Mouse (Mus musculus) bone marrow macrophage, adult 2 months (primary cell): ENCODE data around the gene Slc40a1. TPM values are rescaled to one million over a fixed set of nuclear protein-coding genes. Genes with fewer than 3 reads are reported as not detected.

Source experiments
- H3K27ac ChIP-seq: 2 replicates; pipeline ENCODE4 v1.5.1; 2012; ENCODE audit warnings: low read depth, low read length; ENCODE audit not compliant: insufficient read depth
- H3K4me1 ChIP-seq: 2 replicates; pipeline ENCODE4 v1.6.1; 2012; ENCODE audit warnings: low read length; ENCODE audit not compliant: control insufficient read depth, insufficient read depth
- H3K4me3 ChIP-seq: 2 replicates; pipeline ENCODE4 v1.5.1; 2012; ENCODE audit warnings: mild to moderate bottlenecking, low read length, moderate library complexity; ENCODE audit not compliant: insufficient read depth
- CTCF ChIP-seq: IDR thresholded peaks from 2 replicates; pipeline ENCODE4 v1.5.1; 2012; ENCODE audit warnings: low read depth, mild to moderate bottlenecking, low read length, moderate library complexity
- POLR2A ChIP-seq: IDR thresholded peaks from 2 replicates; pipeline ENCODE4 v1.6.1; 2012; ENCODE audit warnings: mild to moderate bottlenecking, low read depth, low read length, borderline replicate concordance
- polyA plus RNA-seq: library from polyadenylated mRNA; stranded (reverse); fragments of >200 nt; gene quantifications from 2 replicates; pipeline ENCODE4 v1.2.4, GENCODE M21; 2012; ENCODE audit not compliant: missing spikeins, insufficient read depth, insufficient read length

Slc40a1 gene
- polyA plus RNA-seq, 1 experiment: 35.5 TPM

DNA sequence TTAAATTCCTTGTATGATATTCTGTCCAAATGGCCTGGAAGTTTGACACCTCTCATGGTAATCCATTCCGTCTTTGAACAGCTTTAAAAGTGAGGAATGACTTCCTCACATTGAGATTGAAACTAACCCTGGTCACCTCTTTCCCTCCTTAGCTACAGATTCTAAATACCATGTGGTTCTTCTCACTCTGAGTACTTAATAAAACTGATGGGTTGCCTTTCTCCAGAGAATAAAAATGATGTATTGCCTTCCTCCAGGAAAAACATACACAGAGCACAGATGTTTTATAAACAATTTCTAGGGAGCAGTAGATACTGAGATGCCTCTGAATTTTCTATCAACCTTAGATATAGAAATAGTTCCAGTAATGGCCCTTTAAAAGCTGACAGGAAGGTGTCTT is 58.3 kb downstream of the Slc40a1 start:
- peaks cover 61% of the 10 kb centered on the region for H3K4me1 ChIP-seq
- no peak overlapping the region for H3K4me3 ChIP-seq
- TF ChIP-seq POLR2A (no peak), CTCF (no peak)
- H3K27ac ChIP-seq: peak overlapping the region; percentile 100

DNA sequence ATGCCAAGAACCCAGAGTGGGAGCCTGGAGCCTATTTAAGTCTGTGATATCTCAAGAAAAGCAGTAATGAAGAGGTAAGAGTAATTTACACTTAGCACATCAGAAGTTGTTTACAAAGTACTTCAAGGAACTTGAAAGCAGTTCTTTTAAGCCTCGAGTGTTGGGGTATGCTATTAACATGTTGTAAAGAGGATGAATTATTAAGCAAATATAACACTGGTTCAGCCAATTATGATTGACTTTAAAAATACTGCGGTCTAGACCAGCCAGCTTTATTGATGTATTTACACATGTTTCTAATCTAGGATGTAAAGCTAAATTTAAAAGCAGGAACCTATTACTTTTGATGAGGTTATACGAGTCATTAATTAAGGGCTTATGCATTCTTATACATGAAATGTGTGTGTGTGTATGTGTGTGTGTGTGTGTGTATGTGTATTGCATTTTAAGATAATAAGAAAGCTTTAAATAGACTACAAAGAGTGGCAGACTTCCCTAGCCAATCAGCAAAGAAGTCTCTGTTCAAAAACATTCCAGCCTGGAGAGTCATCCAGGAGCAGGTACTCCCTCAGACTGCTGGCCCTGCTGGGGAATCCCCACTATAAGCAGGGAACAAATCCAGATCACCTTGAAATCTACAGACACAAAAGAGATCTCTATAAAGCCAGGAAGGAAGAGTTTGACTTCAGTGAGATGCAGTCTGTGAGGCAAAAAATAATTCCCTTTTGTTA is 59.9 kb downstream of the Slc40a1 start:
- peaks cover 57% of the 10 kb centered on the region for H3K4me1 ChIP-seq
- H3K27ac ChIP-seq: peak overlapping the region; percentile 100
- TF ChIP-seq POLR2A (no peak), CTCF (no peak)
- no peak overlapping the region for H3K4me3 ChIP-seq

DNA sequence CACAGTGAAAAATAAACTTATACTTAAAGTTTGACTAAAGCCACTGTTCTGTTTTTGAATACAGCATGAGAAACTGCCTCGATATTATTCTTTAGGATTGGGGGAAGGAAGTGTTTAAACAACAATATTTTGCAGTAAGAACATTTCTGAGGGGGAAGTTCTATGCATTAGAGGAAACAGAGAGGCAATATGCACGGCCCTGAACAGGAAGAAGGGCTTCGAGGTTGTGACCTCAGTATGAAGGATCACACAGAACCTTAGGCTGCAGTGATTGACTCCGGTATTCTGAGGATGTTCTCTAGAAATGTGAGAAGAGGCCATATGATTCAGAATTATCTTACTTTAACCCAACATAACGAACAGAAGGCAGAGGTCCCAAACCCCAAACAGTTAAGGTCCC is 60.6 kb downstream of the Slc40a1 start:
- Histone ChIP-seq H3K27ac (peak overlapping the region; percentile 95), H3K4me3 (no peak overlapping the region; the same call in 1 of the 2 replicates), H3K4me1 (peaks cover 59% of the 10 kb centered on the region)
- TF ChIP-seq POLR2A (no peak), CTCF (no peak)

DNA sequence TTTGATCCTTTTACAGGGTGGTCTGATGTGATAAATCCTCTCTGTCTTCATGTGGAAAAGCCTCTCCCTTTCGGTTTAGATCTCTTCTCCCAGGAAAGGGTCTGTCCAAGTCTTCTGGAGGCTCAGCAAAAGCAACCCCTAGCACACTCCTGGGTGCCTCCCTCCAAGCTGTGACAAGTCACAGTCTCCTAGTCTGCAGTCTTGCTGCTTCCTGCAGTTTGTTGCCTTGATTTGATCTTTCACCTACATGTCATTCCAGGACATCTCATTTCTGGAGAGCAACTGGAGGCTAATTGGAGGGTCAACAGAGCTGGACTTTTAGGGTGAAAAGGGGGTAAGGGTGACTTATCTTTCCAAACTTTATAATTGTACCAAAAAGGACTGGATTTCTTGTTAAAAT is 61.0 kb downstream of the Slc40a1 start:
- TF ChIP-seq CTCF (no peak), POLR2A (no peak)
- no peak overlapping the region for H3K4me3 ChIP-seq
- H3K4me1 ChIP-seq: peaks cover 61% of the 10 kb centered on the region
- H3K27ac ChIP-seq: peak overlapping the region; percentile 95

DNA sequence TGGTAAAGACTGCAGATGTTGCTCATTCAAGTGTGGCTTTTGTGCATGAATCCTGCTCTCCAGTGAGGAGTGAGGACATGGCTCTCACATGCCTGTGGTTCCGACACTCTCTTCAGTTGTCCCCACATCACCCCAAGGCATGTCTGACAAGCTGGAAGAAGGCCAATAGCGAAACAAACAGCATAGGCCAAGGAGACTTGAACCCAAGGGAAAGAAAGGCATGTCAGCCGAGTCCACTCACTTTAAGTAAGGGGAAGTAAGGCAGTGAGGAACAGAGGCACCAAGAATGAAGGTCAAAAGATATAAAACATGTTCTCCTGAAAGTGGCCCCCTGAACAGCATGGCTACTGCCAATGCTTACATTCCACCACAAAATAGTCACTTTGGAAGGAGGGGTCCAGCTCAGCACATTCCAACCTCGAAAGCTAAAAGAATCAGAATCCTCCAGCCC is 61.7 kb downstream of the Slc40a1 start:
- Histone ChIP-seq H3K4me1 (peaks cover 65% of the 10 kb centered on the region), H3K4me3 (no peak overlapping the region)
- TF ChIP-seq CTCF: no peak
- no peak for TF ChIP-seq POLR2A

DNA sequence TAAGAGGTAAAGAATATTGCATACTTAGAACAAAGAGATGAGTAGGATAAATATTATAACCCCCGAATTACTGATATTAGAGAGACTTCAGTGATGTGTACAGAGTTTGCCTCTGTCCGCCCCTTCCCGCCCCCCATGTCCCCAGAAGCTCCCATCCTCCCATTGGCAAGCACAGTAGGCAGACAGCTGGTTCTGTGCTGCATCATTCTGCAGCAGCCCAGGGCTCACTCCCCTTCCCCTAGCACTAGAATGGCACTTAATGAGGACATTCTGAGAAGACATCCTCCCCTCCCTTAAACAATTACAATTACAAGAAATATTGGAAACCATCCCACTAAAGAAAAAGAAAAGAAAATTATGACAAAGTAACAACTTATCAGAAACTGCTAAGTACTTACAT is 62.7 kb downstream of the Slc40a1 start:
- peaks cover 62% of the 10 kb centered on the region for H3K4me1 ChIP-seq
- H3K27ac ChIP-seq: peak overlapping the region; percentile 95
- H3K4me3 ChIP-seq: no peak overlapping the region
- TF ChIP-seq POLR2A (no peak), CTCF (no peak)

More for the DNA sequence above, 61.7 kb downstream of the Slc40a1 start:
- H3K27ac ChIP-seq: peak overlapping the region; percentile 95

DNA sequence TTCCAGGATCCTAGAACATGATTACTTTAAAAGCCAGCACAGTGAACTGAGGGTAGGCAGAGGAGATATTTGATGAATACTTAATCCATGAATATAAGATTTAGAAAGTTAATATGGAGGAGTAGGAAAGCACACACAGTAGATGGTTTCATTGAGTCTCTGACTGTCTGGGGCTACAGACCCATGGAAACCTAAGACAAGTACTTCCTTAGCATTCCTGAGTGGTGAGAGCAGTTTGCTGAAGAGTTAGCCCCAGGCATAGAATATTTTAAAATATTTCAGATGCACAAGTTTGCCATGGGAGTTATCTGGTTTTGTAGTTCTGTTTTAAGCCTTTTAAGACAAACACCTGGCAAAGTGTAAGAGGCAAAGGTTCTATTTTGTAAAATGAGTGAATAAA is 65.2 kb downstream of the Slc40a1 start:
- Histone ChIP-seq H3K4me1 (peaks cover 49% of the 10 kb centered on the region), H3K4me3 (no peak overlapping the region), H3K27ac (peak overlapping the region; percentile 65)
- TF ChIP-seq POLR2A (no peak), CTCF (no peak)

DNA sequence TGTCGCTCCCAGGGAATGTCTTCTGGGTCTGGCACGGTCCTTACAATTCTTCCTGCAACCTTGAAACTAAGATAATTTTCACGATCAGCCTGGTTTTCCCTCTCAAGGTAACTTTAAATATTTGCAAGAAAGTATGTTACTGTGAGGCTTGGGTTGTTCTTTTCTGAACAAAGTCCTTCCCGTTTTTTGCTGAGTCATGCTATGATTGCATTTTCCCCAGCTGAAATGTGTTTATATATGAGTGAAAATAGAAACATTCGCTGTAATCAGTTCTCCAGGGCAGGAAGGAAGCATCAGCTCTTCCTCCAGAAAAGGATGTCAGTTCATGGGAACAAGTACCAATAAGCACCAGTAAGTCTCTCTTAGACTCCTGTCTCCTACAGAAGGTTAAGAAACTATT is 66.0 kb downstream of the Slc40a1 start:
- no peak for TF ChIP-seq CTCF
- TF ChIP-seq POLR2A: no peak
- no peak overlapping the region for H3K4me3 ChIP-seq
- H3K4me1 ChIP-seq: peaks cover 43% of the 10 kb centered on the region
- H3K27ac ChIP-seq: peak overlapping the region; percentile 87

Other genes starting within 250 kb of the Slc40a1 start
- 12.8 and 21.6 TPM in 2 replicates for gene Wdr75, start 131.4 kb downstream of the Slc40a1 start, polyA plus RNA-seq
- gene Gm5269, start 36.2 kb downstream of the Slc40a1 start, polyA plus RNA-seq: not detected in 2 replicates
- not detected in 2 replicates for gene Dnah7b, start 139.8 kb upstream of the Slc40a1 start, polyA plus RNA-seq